Mouse (Mus musculus) gastrocnemius, adult 18-20 months (tissue): ENCODE measurements around the gene Rabac1. TPM values are rescaled to one million over a fixed set of nuclear protein-coding genes. Genes with fewer than 3 reads are reported as not detected.

Experiments
- DNase-seq: peaks from one replicate; pipeline ENCODE4 v3.0.0; 2021; ENCODE audit warnings: low spot score
- long read RNA-seq, 2 experiments: library from polyadenylated mRNA; stranded (forward); transcript quantifications; one replicate each; pipeline ENCODE4 v2.0.0; 2021
- total RNA-seq, 2 experiments: library from RNA; stranded (reverse); gene quantifications; 2 replicates each; pipeline ENCODE4 v1.2.3; 2021

Rabac1 gene
- total RNA-seq = 100 to 1,000 TPM; 222 to 264 TPM
- long read RNA-seq, experiment 1, transcript Rabac1-201 (5 exons, 899 nt) = major isoform, 192 of 205 reads
- long read RNA-seq, experiment 1, partial matches to known transcripts = 2 of 205 reads
- long read RNA-seq, experiment 1, other reads (novel, unspliced or antisense) = 6 of 205 reads
- long read RNA-seq, experiment 2, transcript Rabac1-201 (5 exons, 899 nt) = major isoform, 140 of 148 reads
- long read RNA-seq, experiment 2, partial matches to known transcripts = 1 of 148 reads
- long read RNA-seq, experiment 2, other reads (novel, unspliced or antisense) = 5 of 148 reads

- peak; percentile 95 for DNase-seq
Observed at GRCm38 (mm10) chr7:24971972-24972893, at the start of gene Rabac1. TSS of gene Rabac1 (minus strand) at chr7:24972754.

GRCm38 (mm10) chr7:25011592-25011991 is 39.0 kb upstream of the Rabac1 start:
- DNase-seq = no peak

- DNase-seq = no peak
Observed at GRCm38 (mm10) chr7:25010090-25010913, 37.7 kb upstream of the Rabac1 start.

GRCm38 (mm10) chr7:25009099-25009700 is 36.6 kb upstream of the Rabac1 start:
- no peak for DNase-seq

GRCm38 (mm10) chr7:25008635-25009034 is 36.1 kb upstream of the Rabac1 start:
- DNase-seq = peak; percentile 9

- no peak for DNase-seq
Observed at GRCm38 (mm10) chr7:25007609-25008374, 35.2 kb upstream of the Rabac1 start.

- peak; percentile 14 for DNase-seq
Observed at GRCm38 (mm10) chr7:25006586-25007364, 34.2 kb upstream of the Rabac1 start.

- no peak for DNase-seq
Observed at GRCm38 (mm10) chr7:25006171-25006570, 33.6 kb upstream of the Rabac1 start.

- DNase-seq = no peak
Observed at GRCm38 (mm10) chr7:25005421-25006065, 33.0 kb upstream of the Rabac1 start, which contains the start of gene Atp1a3. TSS of gene Atp1a3 (minus strand) at chr7:25005958.

GRCm38 (mm10) chr7:25004806-25005205 is 32.3 kb upstream of the Rabac1 start:
- DNase-seq = no peak

GRCm38 (mm10) chr7:25003820-25004388 is 31.4 kb upstream of the Rabac1 start:
- DNase-seq = no peak

- no peak for DNase-seq
Observed at GRCm38 (mm10) chr7:25003291-25003690, 30.7 kb upstream of the Rabac1 start.

GRCm38 (mm10) chr7:25000711-25001110 is 28.2 kb upstream of the Rabac1 start:
- no peak for DNase-seq

GRCm38 (mm10) chr7:25000211-25000610 is 27.7 kb upstream of the Rabac1 start:
- no peak for DNase-seq

GRCm38 (mm10) chr7:24993081-24993480 is 20.5 kb upstream of the Rabac1 start:
- DNase-seq = no peak

- no peak for DNase-seq
Observed at GRCm38 (mm10) chr7:24990478-24990877, 17.9 kb upstream of the Rabac1 start.

- no peak for DNase-seq
Observed at GRCm38 (mm10) chr7:24987941-24988340, 15.4 kb upstream of the Rabac1 start.

GRCm38 (mm10) chr7:24985799-24986198 is 13.2 kb upstream of the Rabac1 start:
- no peak for DNase-seq

- no peak for DNase-seq
Observed at GRCm38 (mm10) chr7:24984307-24984706, 11.8 kb upstream of the Rabac1 start.
